Mouse (Mus musculus) forebrain, embryonic 14.5 days (tissue): ENCODE results near the gene Cyth4. TPM values are rescaled to one million over a fixed set of nuclear protein-coding genes. Genes with fewer than 3 reads are reported as not detected.
A peak's percentile ranks its signal among the peaks of the same experiment; 100 is the strongest.

Source experiments
- ATAC-seq: fragments of 200-750 bp; cut with Nextera tagmentation; 2 replicates; pipeline ENCODE4 v1.8.0; 2017; ENCODE audit warnings: mild to moderate bottlenecking, moderate library complexity
- DNase-seq: peaks from one replicate; pipeline ENCODE4 v3.0.0-alpha.2; 2015; ENCODE audit warnings: low spot score
- H3K27ac ChIP-seq: fragments of 300-500 bp; sonication (generic); 2 replicates; pipeline ENCODE4 v1.5.1; 2014; ENCODE audit warnings: low read depth, mild to moderate bottlenecking, control low read depth, low read length, moderate library complexity
- H3K27me3 ChIP-seq: fragments of 300-500 bp; sonication (generic); replicated peaks from 2 replicates; pipeline ENCODE4 v1.6.1; 2014; ENCODE audit warnings: low read length, control low read depth, mixed read lengths; ENCODE audit not compliant: control insufficient read depth, insufficient read depth
- H3K36me3 ChIP-seq: fragments of 300-500 bp; sonication (generic); 2 replicates; pipeline ENCODE4 v1.6.1; 2014; ENCODE audit warnings: low read length, control low read depth; ENCODE audit not compliant: control insufficient read depth, insufficient read depth
- H3K4me1 ChIP-seq: fragments of 300-500 bp; sonication (generic); 2 replicates; pipeline ENCODE4 v1.6.1; 2014; ENCODE audit warnings: antibody characterized with exemption, low read length, control low read depth; ENCODE audit not compliant: control insufficient read depth, insufficient read depth
- H3K4me2 ChIP-seq: fragments of 300-500 bp; sonication (generic); 2 replicates; pipeline ENCODE4 v1.6.1; 2014; ENCODE audit warnings: mild to moderate bottlenecking, control low read depth, low read length
- H3K4me3 ChIP-seq: fragments of 300-500 bp; sonication (generic); 2 replicates; pipeline ENCODE4 v1.5.1; 2014; ENCODE audit warnings: low read depth, low read length, control low read depth
- H3K9ac ChIP-seq: fragments of 300-500 bp; sonication (generic); 2 replicates; pipeline ENCODE4 v1.6.1; 2014; ENCODE audit warnings: mild to moderate bottlenecking, low read length, control low read depth, moderate library complexity
- H3K9me3 ChIP-seq: fragments of 300-500 bp; sonication (generic); replicated peaks from 2 replicates; pipeline ENCODE4 v1.6.1; 2016; ENCODE audit warnings: low read length, control low read depth, mixed read lengths; ENCODE audit not compliant: control insufficient read depth
- WGBS: fragments of 180-500 bp; shearing (Covaris S2); extraction: QIAGEN DNeasy Blood & Tissue Kit; methylation state at CpG from one replicate; pipeline ENCODE4 v1.1.7; 2014; 5-methylcytosine and 5-hydroxymethylcytosine counted together
- polyA plus RNA-seq: library from polyadenylated mRNA; unstranded; fragments of >200 nt; fragmentation: Nextera tagmentation; extraction: Ambion mirVana; gene quantifications from 2 replicates; pipeline ENCODE4 v1.2.1, GENCODE M21; 2014

Cyth4 gene
- polyA plus RNA-seq, result 2.4 and 2.7 TPM in 2 replicates

DNA sequence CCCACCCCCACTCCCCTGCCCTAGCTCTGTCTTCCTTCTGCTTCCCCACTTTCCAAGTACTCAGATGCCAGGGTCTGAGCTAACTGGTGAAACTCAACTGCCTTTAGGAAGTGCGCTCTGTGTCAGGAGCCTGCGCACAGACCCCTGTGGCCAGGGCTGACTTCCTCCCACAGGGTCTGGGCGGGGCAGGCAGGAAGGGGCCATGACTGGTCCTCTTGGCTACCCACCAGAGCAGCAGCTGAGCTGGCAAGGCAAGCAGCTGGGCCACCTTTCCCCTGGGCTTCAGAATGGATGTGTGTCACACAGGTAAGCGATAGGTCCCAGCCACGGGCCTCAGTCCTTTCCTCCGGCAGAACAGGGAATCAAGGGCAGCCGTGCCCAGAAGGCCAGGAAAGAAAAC lies at the start of gene Cyth4:
Gene Cyth4 (plus strand): TSS at position 134 of the 400 bp plus-strand sequence.
- no peaks in the 10 kb centered on the region for H3K27me3 ChIP-seq
- H3K27ac ChIP-seq, result no peak within 1 kb of the TSS
- no peak within 1 kb of the TSS for H3K9ac ChIP-seq
- H3K4me3 ChIP-seq, result no peak within 1 kb of the TSS
- no peak for DNase-seq
- H3K9me3 ChIP-seq, result no peaks in the 10 kb centered on the region
- no peak within 1 kb of the TSS for H3K4me2 ChIP-seq
- no peaks in the 10 kb centered on the region for H3K36me3 ChIP-seq
- no peaks in the 10 kb centered on the region for H3K4me1 ChIP-seq
- WGBS, result 86% methylated on average over 7 of the region's 7 CpGs
- no peak for ATAC-seq

GRCm38 (mm10) chr15:78547415-78548335 lies 49.2 kb upstream of the Cyth4 start:
- Histone ChIP-seq H3K9ac (no peak overlapping the region), H3K9me3 (peaks cover 3% of the 10 kb centered on the region; the same call in 1 of the 2 replicates), H3K36me3 (no peaks in the 10 kb centered on the region), H3K4me1 (peaks cover 6% of the 10 kb centered on the region), H3K27ac (no peak overlapping the region), H3K4me2 (no peak overlapping the region), H3K27me3 (no peaks in the 10 kb centered on the region), H3K4me3 (no peak overlapping the region)
- 51% methylated on average over 5 of the region's 5 CpGs for WGBS
- peak; percentile 19 for DNase-seq
- ATAC-seq, result no peak

- ATAC-seq (no peak), DNase-seq (no peak)
- no peaks in the 10 kb centered on the region for H3K27me3 ChIP-seq
- H3K27ac ChIP-seq, result no peak overlapping the region
- H3K4me1 ChIP-seq, result peaks cover 6% of the 10 kb centered on the region
- H3K9me3 ChIP-seq, result peaks cover 4% of the 10 kb centered on the region; the same call in 1 of the 2 replicates
- H3K36me3 ChIP-seq, result no peaks in the 10 kb centered on the region
- H3K4me2 ChIP-seq, result no peak overlapping the region
- no peak overlapping the region for H3K4me3 ChIP-seq
- 26% methylated on average over 3 of the region's 3 CpGs for WGBS
- no peak overlapping the region for H3K9ac ChIP-seq
Measured at GRCm38 (mm10) chr15:78548336-78548665, 48.5 kb upstream of the Cyth4 start.

DNA sequence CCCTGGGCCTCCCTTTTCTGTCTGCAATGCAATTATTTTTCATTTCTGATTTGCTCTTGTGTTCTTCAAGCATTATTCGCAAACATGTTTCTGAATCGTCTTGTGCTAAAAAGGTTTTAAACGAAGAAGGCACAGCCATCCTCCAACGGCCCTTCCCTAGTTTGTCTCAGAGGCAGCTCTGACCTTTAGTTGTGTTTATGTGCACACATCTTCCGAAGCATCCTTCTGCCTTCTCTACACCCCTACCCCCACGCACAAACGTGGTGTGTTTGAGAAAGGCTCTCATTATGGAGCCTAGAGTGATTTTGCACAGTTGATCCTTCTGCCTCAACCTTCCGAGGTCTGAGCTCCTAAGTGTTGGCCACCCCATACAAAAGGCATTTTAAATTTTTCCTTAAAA lies 48.1 kb upstream of the Cyth4 start:
- no peak overlapping the region for H3K27ac ChIP-seq
- 78% methylated on average over 8 of the region's 8 CpGs for WGBS
- ATAC-seq (no peak), DNase-seq (no peak)
- H3K4me2 ChIP-seq, result no peak overlapping the region
- no peaks in the 10 kb centered on the region for H3K36me3 ChIP-seq
- no peak overlapping the region for H3K9ac ChIP-seq
- H3K4me1 ChIP-seq, result peaks cover 6% of the 10 kb centered on the region
- H3K4me3 ChIP-seq, result no peak overlapping the region
- peaks cover 4% of the 10 kb centered on the region; the same call in 1 of the 2 replicates for H3K9me3 ChIP-seq
- H3K27me3 ChIP-seq, result no peaks in the 10 kb centered on the region

DNA sequence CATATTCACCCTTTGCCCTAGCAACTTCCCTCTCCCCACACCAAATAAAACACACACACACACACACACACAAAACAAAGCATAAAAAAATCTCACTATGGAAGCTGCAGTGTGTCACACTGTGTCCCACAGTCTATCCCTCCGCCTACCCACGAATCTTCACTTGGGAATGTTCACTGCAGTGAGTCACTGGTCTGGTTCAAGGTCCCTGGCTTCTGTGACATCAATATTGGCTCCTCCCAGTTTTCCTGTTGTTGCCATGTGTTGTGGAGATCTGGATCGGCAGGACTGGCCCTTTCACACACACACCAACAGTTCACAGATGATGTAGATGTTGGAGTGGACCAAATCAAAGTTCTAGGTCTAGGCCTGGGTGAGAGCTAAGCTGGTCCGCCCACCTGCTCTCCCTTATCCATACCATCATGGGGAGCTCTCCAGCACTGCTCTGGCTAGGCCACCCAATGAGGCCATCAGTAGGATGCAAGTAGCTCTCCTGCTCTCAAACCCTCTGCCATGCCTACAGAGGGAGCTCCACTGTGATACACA lies 47.6 kb upstream of the Cyth4 start:
- ATAC-seq (no peak), DNase-seq (no peak)
- H3K4me1 ChIP-seq, result peaks cover 6% of the 10 kb centered on the region
- no peak overlapping the region for H3K4me2 ChIP-seq
- H3K9ac ChIP-seq, result no peak overlapping the region
- H3K27me3 ChIP-seq, result no peaks in the 10 kb centered on the region
- no peak overlapping the region for H3K27ac ChIP-seq
- no peak overlapping the region for H3K4me3 ChIP-seq
- H3K36me3 ChIP-seq, result no peaks in the 10 kb centered on the region
- 76% methylated on average over 4 of the region's 4 CpGs for WGBS
- H3K9me3 ChIP-seq, result peaks cover 4% of the 10 kb centered on the region; the same call in 1 of the 2 replicates

GRCm38 (mm10) chr15:78554545-78555313 lies 42.1 kb upstream of the Cyth4 start:
- ATAC-seq (no peak), DNase-seq (no peak)
- WGBS, result 71% methylated on average over 25 of the region's 25 CpGs
- Histone ChIP-seq H3K9me3 (peaks cover 4% of the 10 kb centered on the region; the same call in 1 of the 2 replicates), H3K4me3 (no peak overlapping the region), H3K4me1 (no peaks in the 10 kb centered on the region), H3K27me3 (no peaks in the 10 kb centered on the region), H3K36me3 (no peaks in the 10 kb centered on the region), H3K27ac (no peak overlapping the region), H3K9ac (no peak overlapping the region), H3K4me2 (no peak overlapping the region)

DNA sequence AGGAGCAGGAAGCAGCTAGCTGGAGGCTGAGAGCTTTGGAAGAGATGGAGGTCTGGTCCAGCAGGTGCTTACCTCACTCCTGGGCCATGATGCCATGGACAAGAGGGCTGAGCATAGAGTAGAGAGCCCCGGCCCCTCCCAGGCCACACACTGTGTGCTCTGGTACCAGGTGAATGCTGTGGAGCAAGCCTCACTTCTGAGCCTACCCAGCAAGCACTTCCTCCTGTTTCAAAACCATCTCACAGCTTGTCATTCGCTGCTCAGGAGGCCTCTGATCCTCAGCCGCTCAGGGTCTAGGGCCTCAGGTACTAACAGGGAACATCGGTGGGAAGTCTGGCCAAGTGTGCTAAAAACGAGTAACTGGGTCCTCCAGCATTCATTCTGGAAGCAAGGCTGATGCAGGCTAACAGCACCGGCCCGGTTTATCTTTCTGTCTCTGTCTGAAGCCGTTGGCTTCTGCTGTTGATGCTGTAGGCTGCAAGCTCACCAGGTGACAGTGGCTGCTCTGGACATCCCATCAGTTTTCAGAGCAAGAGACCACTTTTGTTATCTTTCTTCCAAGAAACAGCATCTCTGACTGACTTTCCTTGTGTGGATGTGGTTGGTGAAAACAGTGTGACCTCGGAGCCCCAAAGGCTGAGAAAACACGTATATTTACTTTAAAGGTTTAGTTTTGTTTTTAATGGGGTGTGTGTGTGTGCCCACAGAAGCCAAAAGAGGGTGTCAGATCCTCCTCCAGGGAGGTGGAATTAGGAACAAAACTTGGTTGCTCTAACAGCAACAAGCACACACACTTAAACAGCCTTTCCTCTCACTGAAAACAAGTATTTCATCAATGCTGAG lies 38.9 kb upstream of the Cyth4 start:
- 71% methylated on average over 10 of the region's 10 CpGs for WGBS
- H3K4me1 ChIP-seq, result no peaks in the 10 kb centered on the region
- no peak overlapping the region for H3K27ac ChIP-seq
- no peak overlapping the region for H3K9ac ChIP-seq
- H3K9me3 ChIP-seq, result no peaks in the 10 kb centered on the region; the same call in 1 of the 2 replicates
- no peak overlapping the region for H3K4me2 ChIP-seq
- DNase-seq (no peak), ATAC-seq (no peak)
- no peaks in the 10 kb centered on the region for H3K36me3 ChIP-seq
- no peaks in the 10 kb centered on the region for H3K27me3 ChIP-seq
- H3K4me3 ChIP-seq, result no peak overlapping the region
